Mouse (Mus musculus) liver, adult (tissue): ENCODE data around the gene Gm3159.
"Not testable (repeated sequence)": the region's sequence is repeated elsewhere in the genome, so short reads cannot be mapped to it uniquely, and the experiment has no call there.

Experiments used
- GATA4 ChIP-seq: IDR thresholded peaks from 2 replicates; pipeline ENCODE4 v1.6.1; 2014; ENCODE audit warnings: mild to moderate bottlenecking, low read length; ENCODE audit not compliant: insufficient replicate concordance

The Gm3159 gene

GRCm38 (mm10) chr14:4397226-4397625, at the start of gene Gm3159:
Gene Gm3159 (plus strand): TSS chr14:4397526.
- TF ChIP-seq GATA4: not testable (repeated sequence)

GRCm38 (mm10) chr14:4414965-4415835, 17.9 kb downstream of the Gm3159 start, which contains the start of gene Gm3164:
Gene Gm3164 (plus strand): TSS chr14:4415448.
- TF ChIP-seq GATA4: not testable (repeated sequence)

GRCm38 (mm10) chr14:4430692-4431091, 33.4 kb downstream of the Gm3159 start, which contains the start of gene Gm3173:
Gene Gm3173 (plus strand): TSS chr14:4430992.
- TF ChIP-seq GATA4: not testable (repeated sequence)
